Mouse (Mus musculus) left cerebral cortex, adult 2 months (tissue): ENCODE results near the gene Ncapd2. TPM values are rescaled to one million over a fixed set of nuclear protein-coding genes. Genes with fewer than 3 reads are reported as not detected.

Experiments
- DNase-seq, 2 experiments: peaks; one replicate each; pipeline ENCODE4 v3.0.0; 2021 to 2022; ENCODE audit warnings: low spot score in 2 of 2, mixed read lengths in 1 of 2; ENCODE audit errors: extremely low spot score in 1 of 2
- H3K27ac ChIP-seq: fragments of 200-600 bp; 2 replicates; pipeline ENCODE4 v1.8.1; 2022
- H3K4me3 ChIP-seq: fragments of 200-600 bp; 2 replicates; pipeline ENCODE4 v1.8.1; 2022
- CTCF ChIP-seq: fragments of 200-600 bp; IDR thresholded peaks from 2 replicates; pipeline ENCODE4 v1.8.1; 2022; ENCODE audit warnings: antibody characterized with exemption, mild to moderate bottlenecking, moderate library complexity
- intact Hi-C: fragments of 180-260 bp; cut with DNase I; formaldehyde crosslinking; loops from one replicate; pipeline ENCODE4 v1.15.1; 2025
- long read RNA-seq, 2 experiments: library from polyadenylated mRNA; stranded (forward); transcript quantifications; one replicate each; pipeline ENCODE4 v2.0.0; 2021; ENCODE audit warnings: borderline mapping rate in 2 of 2
- total RNA-seq, 2 experiments: library from RNA; stranded (reverse); gene quantifications; 2 replicates each; pipeline ENCODE4 v1.2.3; 2021

Ncapd2 gene
- 10 to 100 TPM; 22.6 to 23.4 TPM for total RNA-seq
- long read RNA-seq, experiment 1, full-length matches to known transcripts, result 5 of 15 reads
- long read RNA-seq, experiment 1, partial matches to known transcripts, result 6 of 15 reads
- long read RNA-seq, experiment 1, other reads (novel, unspliced or antisense), result 4 of 15 reads
- long read RNA-seq, experiment 2, full-length matches to known transcripts, result 8 of 16 reads
- long read RNA-seq, experiment 2, partial matches to known transcripts, result 3 of 16 reads
- long read RNA-seq, experiment 2, other reads (novel, unspliced or antisense), result 5 of 16 reads

GRCm38 (mm10) chr6:125191332-125192015 lies at the start of gene Ncapd2, which contains the start of gene Mrpl51:
Gene Ncapd2, minus strand, starts transcription at chr6:125191701.
Gene Mrpl51, plus strand, starts transcription at chr6:125191801.
- DNase-seq, result peak; percentile 97
- intact Hi-C loops, result loop anchor here (1.0 to 2.0 kb wide), 3 partner anchors 23 to 80 kb away; partner anchors contain the start of genes Gapdh and Vamp1
- peak within 1 kb of the TSS; percentile 82 for H3K4me3 ChIP-seq
- peak within 1 kb of the TSS; percentile 96 for H3K27ac ChIP-seq
- peak; percentile 23; the same call in 1 of the 2 replicates for TF ChIP-seq CTCF

DNA sequence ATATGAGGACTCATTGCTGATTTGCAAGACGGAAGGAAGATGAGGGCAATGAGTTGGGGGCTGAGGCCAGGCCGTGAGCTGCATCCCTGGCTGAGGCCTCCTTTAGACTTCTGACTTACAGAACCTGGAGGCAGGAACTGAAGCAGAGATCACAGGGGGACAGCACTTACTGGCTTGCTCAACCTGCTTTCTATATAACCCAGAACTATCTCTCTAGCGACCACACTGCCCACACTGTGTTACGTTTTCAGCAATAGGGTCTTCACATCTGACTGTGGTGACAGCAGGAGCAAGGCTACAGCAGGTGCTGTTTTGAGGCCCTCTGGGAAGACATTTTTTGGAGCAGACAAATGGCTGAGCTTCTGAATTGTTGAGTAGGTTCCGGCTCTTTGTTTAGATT lies 49.1 kb upstream of the Ncapd2 start:
- intact Hi-C loops, result no loop called here
- Histone ChIP-seq H3K27ac (no peak overlapping the region), H3K4me3 (no peak overlapping the region)
- no peak for DNase-seq
- no peak for TF ChIP-seq CTCF

GRCm38 (mm10) chr6:125239547-125239946 lies 48.0 kb upstream of the Ncapd2 start:
- no peak for TF ChIP-seq CTCF
- intact Hi-C loops, result no loop called here
- Histone ChIP-seq H3K27ac (no peak overlapping the region), H3K4me3 (no peak overlapping the region)
- no peak for DNase-seq

DNA sequence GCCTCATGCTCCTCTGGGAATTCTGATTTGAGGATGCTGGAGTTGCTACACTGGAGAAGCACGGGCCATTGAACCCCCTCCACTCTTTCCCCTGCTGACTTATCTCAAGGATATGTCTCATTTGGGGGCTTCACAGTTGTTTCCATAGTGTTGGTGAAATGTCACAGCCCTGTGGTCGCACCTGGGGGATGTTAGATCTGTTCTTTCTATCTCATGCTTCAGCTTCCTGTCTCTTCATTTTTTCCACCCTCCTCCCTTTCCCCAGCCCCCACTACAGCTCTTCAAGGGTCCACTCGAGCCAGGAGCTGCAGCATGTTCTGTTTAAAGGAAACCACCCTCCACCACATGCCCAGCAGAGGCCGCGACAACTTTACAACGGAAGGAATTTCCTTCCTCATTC lies 46.9 kb upstream of the Ncapd2 start:
- Histone ChIP-seq H3K4me3 (no peak overlapping the region), H3K27ac (no peak overlapping the region)
- DNase-seq, result no peak
- intact Hi-C loops, result no loop called here
- TF ChIP-seq CTCF, result no peak

DNA sequence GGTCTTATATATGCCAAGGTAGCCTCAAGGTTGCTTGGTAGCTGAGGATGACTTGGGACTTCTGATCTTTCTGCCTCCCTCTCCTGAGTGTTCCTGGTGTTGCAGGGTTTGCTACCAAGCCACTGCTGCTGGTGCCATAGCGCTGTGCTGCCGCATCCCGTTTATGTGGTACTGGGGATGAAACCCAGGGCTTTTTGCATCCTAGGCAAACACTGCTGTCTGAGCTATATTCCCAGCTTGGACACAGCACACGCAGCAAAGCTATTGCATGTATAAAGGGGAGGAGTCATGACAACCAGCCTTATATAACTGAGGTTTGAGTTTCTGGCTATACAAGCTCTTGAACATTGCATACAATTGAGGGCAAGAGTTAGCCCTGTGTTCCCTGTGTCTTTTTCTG lies 45.9 kb upstream of the Ncapd2 start:
- DNase-seq, result no peak
- intact Hi-C loops, result no loop called here

GRCm38 (mm10) chr6:125236782-125237181 lies 45.3 kb upstream of the Ncapd2 start, which contains the start of gene Cd27:
Gene Cd27, minus strand, starts transcription at chr6:125237010.
- intact Hi-C loops, result no loop called here
- no peak for DNase-seq
- TF ChIP-seq CTCF, result no peak
- Histone ChIP-seq H3K4me3 (no peak within 1 kb of the TSS), H3K27ac (no peak within 1 kb of the TSS)

More for the DNA sequence above, 45.9 kb upstream of the Ncapd2 start:
- Histone ChIP-seq H3K27ac (no peak overlapping the region), H3K4me3 (no peak overlapping the region)
- no peak for TF ChIP-seq CTCF

- no peak overlapping the region for H3K4me3 ChIP-seq
- TF ChIP-seq CTCF, result no peak
- no peak for DNase-seq
- H3K27ac ChIP-seq, result no peak overlapping the region
- intact Hi-C loops, result no loop called here
Measured at GRCm38 (mm10) chr6:125236341-125236740, 44.8 kb upstream of the Ncapd2 start.

GRCm38 (mm10) chr6:125234520-125234828 lies 43.0 kb upstream of the Ncapd2 start:
- no peak for TF ChIP-seq CTCF
- intact Hi-C loops, result loop anchor here (5.0 kb wide), 1 partner anchor 33 kb away; no protein-coding TSS in a partner anchor
- no peak overlapping the region for H3K4me3 ChIP-seq
- H3K27ac ChIP-seq, result no peak overlapping the region
- no peak for DNase-seq

DNA sequence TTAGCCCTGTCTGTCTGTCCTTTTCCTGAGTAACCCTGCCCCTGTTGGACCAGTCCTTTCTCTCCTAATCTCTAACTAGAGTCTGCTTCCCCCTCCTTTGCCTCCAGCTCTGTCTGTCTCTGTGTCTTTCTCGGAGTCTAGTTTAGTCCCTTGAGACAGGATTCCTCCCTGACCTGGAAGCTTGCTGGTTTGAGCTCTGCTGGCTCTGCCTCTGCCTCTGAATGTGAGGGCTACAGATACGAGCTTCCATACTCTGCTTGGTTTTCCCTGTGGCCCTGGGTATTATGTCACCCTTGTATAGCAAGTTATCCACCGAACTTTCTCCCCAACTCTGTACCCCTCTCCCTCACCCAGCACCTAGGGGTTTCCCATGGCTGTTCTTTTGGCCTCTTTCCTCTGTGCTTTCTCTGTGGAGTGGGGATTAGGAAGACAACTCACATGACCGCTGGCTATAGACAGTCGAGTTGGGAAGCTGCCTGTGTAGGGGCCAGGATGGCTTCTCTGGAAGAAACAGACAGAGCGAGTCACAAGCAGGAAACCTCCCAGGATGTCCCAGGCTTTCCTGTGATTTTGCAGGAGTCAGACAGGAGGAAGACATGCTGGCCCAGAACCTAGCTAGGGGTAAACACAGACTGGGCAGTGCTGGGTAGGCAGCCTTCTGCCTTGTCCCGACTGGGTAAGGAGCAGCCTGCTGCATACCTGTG lies 42.5 kb upstream of the Ncapd2 start:
- no peak for TF ChIP-seq CTCF
- intact Hi-C loops, result loop anchor here (5.0 kb wide), 1 partner anchor 33 kb away; no protein-coding TSS in a partner anchor
- no peak overlapping the region for H3K4me3 ChIP-seq

DNA sequence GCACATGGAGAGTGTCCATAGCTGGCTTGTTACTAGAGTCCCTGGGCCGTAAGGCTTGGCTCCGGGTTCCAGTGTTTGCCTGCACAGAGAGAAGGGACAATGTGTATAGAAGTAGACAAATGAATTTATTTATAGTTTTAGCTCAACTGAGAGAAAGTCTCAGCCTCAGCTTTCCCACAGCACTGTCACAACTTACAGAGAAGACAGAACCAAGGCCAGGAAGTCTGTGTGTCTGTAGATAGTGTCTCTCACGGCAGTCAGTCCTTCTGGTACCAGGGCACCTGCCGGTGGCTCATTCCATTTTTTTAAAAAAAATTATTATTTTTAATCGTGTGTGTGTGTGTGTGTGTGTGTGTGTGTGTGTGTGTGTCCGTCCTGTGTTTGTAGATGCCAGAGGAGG lies 41.0 kb upstream of the Ncapd2 start:
- TF ChIP-seq CTCF, result no peak
- DNase-seq, result no peak
- no peak overlapping the region for H3K4me3 ChIP-seq
- intact Hi-C loops, result loop anchor here (5.0 kb wide), 1 partner anchor 35 kb away; no protein-coding TSS in a partner anchor
- H3K27ac ChIP-seq, result no peak overlapping the region

More for the DNA sequence above, 42.5 kb upstream of the Ncapd2 start:
- no peak overlapping the region for H3K27ac ChIP-seq
- DNase-seq, result no peak

DNA sequence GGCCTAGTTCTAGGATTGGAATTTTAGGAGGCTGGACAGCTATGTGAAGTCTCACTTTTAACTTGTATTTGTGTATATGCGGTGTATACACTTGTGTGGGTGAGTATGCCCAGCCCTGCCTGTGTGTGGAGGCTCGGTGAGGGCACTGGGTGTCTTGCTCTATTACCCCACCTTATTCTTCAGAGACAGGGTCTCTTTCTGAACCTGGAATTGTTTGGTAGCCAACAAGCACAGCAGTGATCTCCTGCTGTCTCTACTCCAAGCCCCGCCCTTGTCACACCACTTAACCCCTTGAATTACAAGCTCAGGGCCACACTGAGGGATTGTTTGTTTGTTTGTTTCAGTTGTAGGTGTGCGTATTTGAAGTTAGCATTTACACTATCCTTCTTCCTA lies 40.5 kb upstream of the Ncapd2 start:
- TF ChIP-seq CTCF, result no peak
- no peak for DNase-seq
- peak overlapping the region; percentile 58 for H3K27ac ChIP-seq
- intact Hi-C loops, result loop anchor here (5.0 kb wide), 1 partner anchor 35 kb away; no protein-coding TSS in a partner anchor
- peak overlapping the region; percentile 59 for H3K4me3 ChIP-seq
